Mouse (Mus musculus): ENCODE data around the gene Nrg4.

- TF ChIP-seq EP300 (optimal IDR thresholded peaks at IDR 0.05): no peak
- TF ChIP-seq CTCF (IDR thresholded peaks at IDR 0.05; ENCODE audit: low read depth): no peak
Measured at GRCm38 (mm10) chr9:55264356-55265302, 62.0 kb downstream of the Nrg4 start.
